Mouse (Mus musculus): ENCODE results near the gene Rps21. TPM values are rescaled to one million over a fixed set of nuclear protein-coding genes. Genes with fewer than 3 reads are reported as not detected.

Gene Rps21
- 922 TPM for polyA plus RNA-seq (2017; shearing (Covaris generic))

DNA sequence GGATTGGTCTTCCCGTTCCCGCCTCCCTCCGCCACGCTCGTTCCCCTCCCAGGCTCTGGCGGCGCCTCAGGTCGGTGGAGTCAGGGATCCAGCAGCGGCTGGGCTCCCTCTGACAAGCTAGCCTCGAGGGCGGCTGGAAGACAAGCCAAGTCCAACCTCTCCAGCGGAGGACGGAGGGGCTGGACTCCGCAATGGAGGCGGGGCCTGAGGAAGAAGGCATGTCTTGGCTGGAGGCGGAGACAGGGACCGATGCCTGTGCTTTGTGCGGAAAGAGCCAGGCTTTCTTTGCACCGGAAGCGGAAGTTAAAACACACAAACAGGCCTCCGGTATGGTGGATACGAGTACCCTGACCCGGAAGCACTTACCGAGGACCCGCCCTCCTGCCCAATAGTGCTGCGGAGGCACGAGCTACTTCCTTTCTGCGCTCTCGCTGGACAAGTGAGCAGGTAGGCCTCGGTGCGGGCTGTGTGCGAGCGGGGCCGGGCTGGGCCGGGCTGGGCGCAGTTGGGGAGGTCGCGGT lies at the start of gene Rps21:
Gene Rps21 (plus strand): TSS at position 377 of the 521 bp plus-strand sequence.

DNA sequence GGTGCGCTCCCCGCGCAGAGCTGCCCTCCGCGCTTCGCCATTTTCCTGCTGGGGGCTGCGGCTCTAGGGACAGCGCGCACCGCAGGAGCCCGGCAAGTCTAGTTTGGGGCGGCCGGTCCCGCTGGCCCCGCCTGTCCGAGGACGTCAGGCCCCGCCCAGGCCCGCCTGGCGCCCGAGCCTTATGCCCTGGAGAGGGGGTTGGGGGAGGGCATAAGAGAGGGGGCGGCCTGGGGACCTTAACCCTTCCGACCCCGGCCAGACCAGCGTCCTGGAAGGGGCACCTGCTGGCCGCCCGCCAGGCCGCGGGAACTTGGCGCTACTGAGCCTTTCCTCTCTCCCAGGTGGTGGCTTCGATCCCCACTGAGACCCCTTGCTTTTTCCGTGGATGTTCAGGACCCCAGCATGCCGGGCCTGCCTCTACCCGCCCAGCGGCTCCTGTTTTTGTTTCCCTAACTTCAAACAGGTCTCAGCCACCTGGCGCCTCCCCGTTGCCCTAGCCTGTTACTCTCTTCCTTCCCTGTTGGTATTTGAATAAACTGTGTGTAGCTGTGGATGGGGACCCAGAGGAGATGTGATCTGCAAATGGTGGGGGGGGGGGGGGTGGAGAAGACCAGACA lies 31.3 kb upstream of the Rps21 start, which contains the start of gene Lama5:
Gene Lama5 (minus strand): TSS at position 98 of the 617 bp plus-strand sequence.

DNA sequence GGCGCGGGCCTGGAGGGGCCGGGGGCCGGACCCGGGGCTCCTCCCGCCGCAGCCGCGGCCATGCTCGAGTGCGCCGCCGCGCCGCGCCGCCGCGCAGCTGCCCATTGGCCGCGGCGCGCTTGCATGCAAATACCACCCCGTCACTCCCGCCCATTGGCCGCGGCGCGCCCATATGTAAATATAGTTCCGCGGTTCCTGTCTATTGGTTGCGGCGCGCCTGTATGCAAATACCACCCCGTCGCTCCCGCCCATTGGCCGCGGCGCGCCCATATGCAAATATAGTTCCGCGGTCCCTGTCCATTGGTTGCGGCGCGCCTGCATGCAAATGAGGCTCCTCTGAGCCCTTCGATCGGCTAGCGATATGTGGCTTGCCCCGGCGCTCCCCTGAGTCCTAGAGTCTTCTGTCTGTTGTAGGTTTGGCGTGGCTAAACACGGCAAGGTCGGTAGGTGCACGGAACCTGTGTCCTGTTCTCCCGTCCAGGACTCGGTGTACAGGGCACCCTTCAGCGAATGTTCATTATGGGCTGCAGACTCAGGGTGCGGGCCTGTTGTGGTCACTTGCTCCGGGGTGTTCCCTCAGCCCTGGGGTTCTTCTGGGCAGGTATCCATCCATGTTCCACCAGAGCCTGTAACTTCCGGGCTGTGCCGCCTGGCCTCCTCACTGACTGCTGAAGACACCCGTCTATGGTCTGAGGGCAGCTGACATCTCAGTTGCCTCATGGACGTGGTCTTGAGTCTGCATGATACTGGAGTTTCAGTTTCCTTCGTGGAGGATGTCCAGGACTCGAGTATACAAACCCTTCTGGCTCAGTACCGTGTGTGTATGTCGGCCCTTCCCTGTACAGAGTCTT lies 16.4 kb downstream of the Rps21 start, which contains the start of gene Cables2:
Gene Cables2 (minus strand): TSS at position 103 of the 851 bp plus-strand sequence.

DNA sequence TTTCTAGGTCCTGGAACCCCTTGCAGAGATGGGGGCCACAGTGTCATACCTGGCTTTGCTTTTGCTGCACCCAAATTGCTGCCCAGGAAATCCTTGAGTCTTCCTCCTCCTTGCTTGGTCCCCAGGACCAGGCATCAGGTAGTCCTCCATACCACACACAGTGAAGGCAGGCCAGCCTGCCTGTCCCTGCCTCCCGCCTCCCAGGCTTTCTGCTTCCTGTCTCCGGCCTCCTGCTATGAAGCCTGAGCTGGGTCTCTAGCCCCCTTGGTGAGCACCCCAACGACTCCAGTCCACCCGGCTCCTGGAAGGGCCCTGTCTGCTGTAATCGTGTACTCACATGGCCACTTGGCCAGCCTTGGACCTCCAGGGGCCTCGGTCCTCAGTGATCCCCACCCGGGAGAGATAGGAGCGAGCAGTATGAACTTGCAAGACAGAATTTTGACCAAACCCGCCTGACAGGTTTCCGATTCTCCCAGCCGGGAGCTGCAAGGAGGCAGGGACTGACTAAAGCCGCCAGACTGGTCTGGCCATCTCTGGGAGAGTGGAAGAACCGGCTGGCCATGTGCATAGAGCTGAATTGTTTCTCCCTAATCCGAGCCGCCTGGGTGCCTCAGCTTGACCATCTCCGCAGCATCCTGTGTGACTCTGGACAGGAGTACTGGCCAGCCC lies 32.4 kb downstream of the Rps21 start, which contains the start of gene Rbbp8nl:
Gene Rbbp8nl (minus strand): TSS at position 440 of the 669 bp plus-strand sequence.

Other genes with a start within 250 kb of the Rps21 start
- gene Lsm14b, start 232.4 kb upstream of the Rps21 start, polyA plus RNA-seq (2017; shearing (Covaris generic)), result 13.1 TPM
- 342 TPM for gene Psma7, start 214.9 kb upstream of the Rps21 start, polyA plus RNA-seq (2017; shearing (Covaris generic))
- 6.4 TPM for gene Ss18l1, start 214.9 kb upstream of the Rps21 start, polyA plus RNA-seq (2017; shearing (Covaris generic))
- gene Mtg2, start 186.8 kb upstream of the Rps21 start, polyA plus RNA-seq (2017; shearing (Covaris generic)), result 30.4 TPM
- gene Hrh3, start 152.9 kb upstream of the Rps21 start, polyA plus RNA-seq (2017; shearing (Covaris generic)), result not detected
- gene Osbpl2, start 138.1 kb upstream of the Rps21 start, polyA plus RNA-seq (2017; shearing (Covaris generic)), result 39.2 TPM
- 197 TPM for gene Adrm1, start 85.9 kb upstream of the Rps21 start, polyA plus RNA-seq (2017; shearing (Covaris generic))
- gene Lama5, start 31.5 kb upstream of the Rps21 start, polyA plus RNA-seq (2017; shearing (Covaris generic)), result not detected
- gene Cables2, start 16.1 kb downstream of the Rps21 start, polyA plus RNA-seq (2017; shearing (Covaris generic)), result 69.2 TPM
- gene Rbbp8nl, start 32.5 kb downstream of the Rps21 start, polyA plus RNA-seq (2017; shearing (Covaris generic)), result 0.20 TPM
- not detected for gene Gata5, start 77.3 kb downstream of the Rps21 start, polyA plus RNA-seq (2017; shearing (Covaris generic))
- 3.9 TPM for gene Slco4a1, start 198.9 kb downstream of the Rps21 start, polyA plus RNA-seq (2017; shearing (Covaris generic))
- gene Ntsr1, start 242.6 kb downstream of the Rps21 start, polyA plus RNA-seq (2017; shearing (Covaris generic)), result not detected